Mouse (Mus musculus) erythroblast, embryonic 14.5 days (primary cell): Measurements from ENCODE around the gene Cchcr1. TPM values are rescaled to one million over a fixed set of nuclear protein-coding genes. Genes with fewer than 3 reads are reported as not detected.
"Not testable (repeated sequence)": the region's sequence is repeated elsewhere in the genome, so short reads cannot be mapped to it uniquely, and the experiment has no call there.

ENCODE experiments used
- H3K27me3 ChIP-seq: 2 replicates; pipeline ENCODE4 v1.6.1; 2012; ENCODE audit warnings: inconsistent platforms; ENCODE audit not compliant: control insufficient read depth
- H3K36me3 ChIP-seq: 2 replicates; pipeline ENCODE4 v1.6.1; 2012; ENCODE audit warnings: mild to moderate bottlenecking, inconsistent platforms; ENCODE audit not compliant: control insufficient read depth
- H3K4me1 ChIP-seq: 2 replicates; pipeline ENCODE4 v1.6.1; 2012; ENCODE audit warnings: inconsistent platforms; ENCODE audit not compliant: control insufficient read depth
- H3K4me3 ChIP-seq: replicated peaks from 2 replicates; pipeline ENCODE3; 2012; ENCODE audit warnings: moderate library complexity, mild to moderate bottlenecking, inconsistent platforms
- H3K9me3 ChIP-seq: 2 replicates; pipeline ENCODE4 v1.6.1; 2012; ENCODE audit warnings: low read length, inconsistent platforms, mixed read lengths; ENCODE audit not compliant: control insufficient read depth
- GATA1 ChIP-seq: IDR thresholded peaks from 2 replicates; pipeline ENCODE4 v1.6.1; 2012; ENCODE audit warnings: low read length, inconsistent platforms, mixed read lengths
- TAL1 ChIP-seq: IDR thresholded peaks from 3 replicates; pipeline ENCODE4 v1.6.1; 2012; ENCODE audit warnings: low read length, inconsistent platforms, mixed read lengths
- polyA plus RNA-seq: library from polyadenylated mRNA; stranded (reverse); fragments of >175 nt; gene quantifications from 2 replicates; pipeline ENCODE4 v1.2.3, GENCODE M21; 2012

The Cchcr1 gene
- polyA plus RNA-seq, 1 experiment, result 4.9 TPM

DNA sequence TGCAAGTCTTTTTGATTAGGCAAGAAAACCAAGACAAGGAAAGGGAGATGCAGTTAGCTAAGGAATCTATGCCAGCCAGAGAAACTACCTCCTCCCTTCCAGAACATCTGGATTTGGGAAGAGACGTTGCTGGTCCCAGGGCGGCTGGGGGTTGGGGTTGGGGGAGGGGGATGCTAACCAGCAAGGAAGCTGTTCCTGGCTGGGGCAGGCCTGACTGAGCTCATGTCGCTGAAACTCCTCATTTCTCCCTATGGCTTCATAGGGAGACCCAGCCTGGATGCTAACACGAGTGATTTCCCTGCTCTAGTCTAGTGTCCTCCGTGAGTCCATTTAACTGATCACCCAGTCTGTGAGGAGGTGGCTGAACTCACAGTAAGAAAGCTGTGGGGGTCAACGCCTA lies 14.7 kb upstream of the Cchcr1 start:
- Histone ChIP-seq H3K9me3 (no peaks in the 10 kb centered on the region), H3K4me3 (no peak overlapping the region), H3K4me1 (no peaks in the 10 kb centered on the region), H3K27me3 (peaks cover 23% of the 10 kb centered on the region), H3K36me3 (no peaks in the 10 kb centered on the region)
- no peak for TF ChIP-seq GATA1
- no peak for TF ChIP-seq TAL1

DNA sequence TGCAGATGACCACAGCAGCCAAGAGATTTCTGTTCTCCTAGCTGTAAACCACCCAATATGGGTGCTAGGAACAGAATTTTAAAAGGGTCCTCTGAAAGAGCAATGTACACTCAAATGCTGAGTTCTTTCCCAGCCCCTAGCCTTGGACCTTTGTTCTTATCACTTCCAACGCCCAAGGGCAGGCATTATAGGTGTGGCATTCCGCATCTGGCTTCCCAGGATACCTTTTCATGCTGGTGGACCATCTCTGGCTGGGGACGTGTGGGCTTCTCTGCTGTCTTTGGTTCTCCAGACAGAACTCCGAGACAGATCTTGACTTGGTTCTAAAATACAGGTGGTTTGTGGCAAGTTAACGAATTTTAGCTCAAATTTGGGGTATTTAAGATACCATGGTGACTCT lies 14.1 kb upstream of the Cchcr1 start:
- no peak for TF ChIP-seq TAL1
- TF ChIP-seq GATA1, result no peak
- H3K4me3 ChIP-seq, result no peak overlapping the region
- no peaks in the 10 kb centered on the region for H3K4me1 ChIP-seq
- no peaks in the 10 kb centered on the region for H3K9me3 ChIP-seq
- peaks cover 29% of the 10 kb centered on the region for H3K27me3 ChIP-seq
- no peaks in the 10 kb centered on the region for H3K36me3 ChIP-seq

- Histone ChIP-seq H3K27me3 (peaks cover 36% of the 10 kb centered on the region), H3K4me3 (no peak overlapping the region), H3K4me1 (no peaks in the 10 kb centered on the region), H3K36me3 (no peaks in the 10 kb centered on the region), H3K9me3 (no peaks in the 10 kb centered on the region)
- TF ChIP-seq TAL1, result no peak
- no peak for TF ChIP-seq GATA1
Measured at GRCm38 (mm10) chr17:35503849-35504248, 13.1 kb upstream of the Cchcr1 start.

DNA sequence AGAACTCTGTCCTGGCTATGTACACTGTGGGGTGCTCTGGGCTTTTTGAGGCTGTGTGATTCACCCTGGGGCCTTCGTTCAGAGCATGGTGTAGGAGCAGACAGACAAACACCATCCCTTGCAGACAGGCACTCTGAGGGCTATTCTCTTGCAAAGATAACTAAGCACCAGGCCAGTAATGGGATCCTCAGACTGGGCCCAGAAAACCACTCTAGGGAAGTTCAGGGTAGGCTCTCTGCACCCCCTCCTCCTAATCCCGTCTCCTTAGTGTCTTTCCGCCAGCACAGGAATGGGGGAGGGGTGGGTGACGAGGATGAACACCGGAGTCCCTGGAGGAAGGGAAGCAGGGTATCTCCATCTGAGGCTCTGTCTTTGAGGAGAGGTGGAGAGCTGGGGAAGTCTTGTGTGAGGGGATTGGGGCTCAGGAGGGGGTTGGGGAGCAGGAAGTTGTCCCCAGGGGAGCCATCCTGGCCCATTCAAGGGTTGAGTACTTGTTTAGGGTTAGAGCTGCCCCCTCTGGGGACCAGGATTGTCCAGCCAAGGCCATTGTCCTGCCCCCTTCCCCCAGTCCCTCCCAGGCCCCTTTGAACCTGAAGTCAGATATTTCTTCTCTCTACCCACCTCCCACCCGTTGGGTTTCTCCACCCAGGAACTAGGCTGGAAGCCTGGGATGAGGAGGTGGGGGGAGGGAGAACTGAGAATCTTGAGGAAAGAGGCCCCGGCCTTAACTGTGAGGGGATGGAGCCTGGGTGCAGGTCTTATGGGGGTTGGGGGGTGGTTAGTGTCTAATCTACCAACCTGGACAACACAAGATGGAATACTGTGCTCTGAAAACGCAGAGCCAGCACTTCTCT lies 12.0 kb upstream of the Cchcr1 start:
- no peaks in the 10 kb centered on the region for H3K4me1 ChIP-seq
- no peaks in the 10 kb centered on the region for H3K9me3 ChIP-seq
- H3K36me3 ChIP-seq, result no peaks in the 10 kb centered on the region
- peaks cover 46% of the 10 kb centered on the region for H3K27me3 ChIP-seq
- no peak overlapping the region for H3K4me3 ChIP-seq
- no peak for TF ChIP-seq GATA1
- no peak for TF ChIP-seq TAL1

- Histone ChIP-seq H3K27me3 (peaks cover 47% of the 10 kb centered on the region), H3K9me3 (no peaks in the 10 kb centered on the region), H3K4me1 (no peaks in the 10 kb centered on the region), H3K4me3 (no peak within 1 kb of the TSS), H3K36me3 (no peaks in the 10 kb centered on the region)
- TF ChIP-seq TAL1 (no peak), GATA1 (no peak)
Measured at GRCm38 (mm10) chr17:35505776-35506175, 11.1 kb upstream of the Cchcr1 start, which contains the start of gene Pou5f1. Gene Pou5f1, plus strand, starts transcription at chr17:35506018.

DNA sequence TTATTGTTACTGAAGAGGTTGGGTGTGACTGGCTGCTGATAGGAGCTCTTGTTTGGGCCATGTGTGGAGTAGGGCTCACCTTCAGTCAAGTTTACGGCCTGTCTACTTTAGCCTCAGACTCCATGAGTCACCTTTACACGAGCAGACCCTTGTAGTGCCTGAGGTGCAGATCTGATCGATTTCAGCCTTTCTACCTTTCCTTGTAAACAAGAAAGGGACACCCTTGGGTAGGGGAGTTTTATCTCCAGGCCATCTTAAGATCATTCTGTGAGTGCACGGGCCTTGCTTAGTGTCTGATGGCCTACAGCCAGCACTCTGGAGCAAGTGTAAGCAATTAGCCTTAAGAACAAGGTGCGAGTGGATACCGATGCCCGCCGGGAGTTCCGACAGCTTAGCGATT lies 10.0 kb upstream of the Cchcr1 start:
- no peaks in the 10 kb centered on the region for H3K4me1 ChIP-seq
- no peak overlapping the region for H3K4me3 ChIP-seq
- H3K36me3 ChIP-seq, result peaks cover 7% of the 10 kb centered on the region
- TF ChIP-seq GATA1, result no peak
- no peak for TF ChIP-seq TAL1
- peaks cover 47% of the 10 kb centered on the region for H3K27me3 ChIP-seq
- no peaks in the 10 kb centered on the region for H3K9me3 ChIP-seq

- Histone ChIP-seq H3K4me3 (no peak overlapping the region), H3K9me3 (no peaks in the 10 kb centered on the region), H3K4me1 (no peaks in the 10 kb centered on the region), H3K27me3 (peaks cover 47% of the 10 kb centered on the region), H3K36me3 (peaks cover 14% of the 10 kb centered on the region)
- no peak for TF ChIP-seq GATA1
- no peak for TF ChIP-seq TAL1
Measured at GRCm38 (mm10) chr17:35507556-35508260, 9.2 kb upstream of the Cchcr1 start.

DNA sequence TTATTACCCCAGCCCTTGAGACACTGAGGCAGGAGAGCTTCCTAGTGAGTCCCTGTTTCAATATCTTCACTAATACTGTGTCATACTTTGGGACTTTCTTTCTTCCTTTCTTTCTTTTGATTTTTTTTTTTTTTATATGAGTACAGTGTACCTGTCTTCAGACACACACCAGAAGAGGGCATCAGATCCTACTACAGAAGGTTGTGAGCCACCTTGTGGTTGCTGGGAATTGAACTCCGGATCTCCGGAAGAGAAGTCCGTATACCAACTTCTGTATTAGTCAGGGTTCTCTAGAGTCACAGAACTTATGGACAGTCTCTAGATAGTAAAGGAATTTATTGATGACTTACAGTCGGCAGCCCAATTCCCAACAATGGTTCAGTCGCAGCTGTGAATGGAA lies 8.6 kb upstream of the Cchcr1 start:
- peaks cover 47% of the 10 kb centered on the region for H3K27me3 ChIP-seq
- H3K4me3 ChIP-seq, H3K4me1 ChIP-seq, H3K9me3 ChIP-seq: not testable (repeated sequence)
- H3K36me3 ChIP-seq, result peaks cover 20% of the 10 kb centered on the region

DNA sequence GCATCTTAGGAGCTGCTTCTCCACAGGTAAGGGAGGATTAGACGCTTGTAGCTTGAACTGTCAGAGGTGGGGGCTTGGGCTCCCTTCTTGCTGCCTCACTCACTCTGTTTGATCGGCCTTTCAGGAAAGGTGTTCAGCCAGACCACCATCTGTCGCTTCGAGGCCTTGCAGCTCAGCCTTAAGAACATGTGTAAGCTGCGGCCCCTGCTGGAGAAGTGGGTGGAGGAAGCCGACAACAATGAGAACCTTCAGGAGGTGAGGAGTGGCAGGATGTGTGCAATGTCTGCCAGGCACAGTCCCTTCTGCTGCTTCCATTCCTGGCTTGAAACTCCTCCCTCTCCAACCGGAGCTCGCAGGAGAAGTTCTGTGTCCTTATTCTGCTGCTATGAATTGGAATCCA lies 7.6 kb upstream of the Cchcr1 start:
- peaks cover 47% of the 10 kb centered on the region for H3K27me3 ChIP-seq
- H3K9me3 ChIP-seq, result no peaks in the 10 kb centered on the region
- TF ChIP-seq TAL1 (no peak), GATA1 (no peak)
- H3K4me1 ChIP-seq, result peaks cover 13% of the 10 kb centered on the region
- no peak overlapping the region for H3K4me3 ChIP-seq
- H3K36me3 ChIP-seq, result peaks cover 30% of the 10 kb centered on the region
